Mouse (Mus musculus) thymus, adult 2 months (tissue): ENCODE measurements around the gene Tmem18. TPM values are rescaled to one million over a fixed set of nuclear protein-coding genes. Genes with fewer than 3 reads are reported as not detected.
A peak's percentile ranks its signal among the peaks of the same experiment; 100 is the strongest.

Experiments
- DNase-seq: peaks from one replicate; pipeline ENCODE4 v3.0.0; 2021
- H3K27ac ChIP-seq: fragments of 200-500 bp; 2 replicates; pipeline ENCODE4 v1.5.1; 2012; ENCODE audit warnings: low read length, control low read depth; ENCODE audit not compliant: control insufficient read depth, insufficient read depth
- H3K27me3 ChIP-seq: fragments of 200-500 bp; 2 replicates; pipeline ENCODE4 v1.6.1; 2012; ENCODE audit warnings: mild to moderate bottlenecking, low read length, moderate library complexity, mixed read lengths; ENCODE audit not compliant: control insufficient read depth, insufficient read depth
- H3K36me3 ChIP-seq: fragments of 200-500 bp; 2 replicates; pipeline ENCODE4 v1.6.1; 2012; ENCODE audit warnings: mild to moderate bottlenecking, low read length, moderate library complexity; ENCODE audit not compliant: control insufficient read depth, insufficient read depth
- H3K4me1 ChIP-seq: fragments of 200-500 bp; replicated peaks from 2 replicates; pipeline ENCODE4 v1.6.1; 2012; ENCODE audit warnings: low read length; ENCODE audit not compliant: control insufficient read depth, insufficient read depth
- H3K4me3 ChIP-seq: fragments of 200-500 bp; 2 replicates; pipeline ENCODE4 v1.5.1; 2012; ENCODE audit warnings: mild to moderate bottlenecking, low read length, control low read depth, moderate library complexity; ENCODE audit not compliant: control insufficient read depth, insufficient read depth
- CTCF ChIP-seq: fragments of 200-500 bp; IDR thresholded peaks from 2 replicates; pipeline ENCODE4 v1.5.1; 2012; ENCODE audit warnings: mild to moderate bottlenecking, control low read depth, low read length, moderate library complexity, borderline replicate concordance; ENCODE audit not compliant: control insufficient read depth, poor library complexity, insufficient read depth; ENCODE audit errors: extremely low read depth
- POLR2A ChIP-seq: fragments of 200-500 bp; IDR thresholded peaks from 2 replicates; pipeline ENCODE4 v1.6.1; 2012; ENCODE audit warnings: mild to moderate bottlenecking, low read length, control low read depth, moderate library complexity; ENCODE audit not compliant: control insufficient read depth, poor library complexity, insufficient read depth; ENCODE audit errors: extremely low read depth
- WGBS: fragments of 180-500 bp; shearing (Covaris S2); methylation state at CpG from one replicate; pipeline ENCODE4 v1.1.7; 2018; 5-methylcytosine and 5-hydroxymethylcytosine counted together
- polyA plus RNA-seq: library from polyadenylated mRNA; depleted of rRNA; stranded (reverse); fragments of >200 nt; gene quantifications from 2 replicates; pipeline ENCODE4 v1.2.3, GENCODE M21; 2012; rRNA removed

Gene Tmem18
- polyA plus RNA-seq, result 16.0 and 19.8 TPM in 2 replicates

DNA sequence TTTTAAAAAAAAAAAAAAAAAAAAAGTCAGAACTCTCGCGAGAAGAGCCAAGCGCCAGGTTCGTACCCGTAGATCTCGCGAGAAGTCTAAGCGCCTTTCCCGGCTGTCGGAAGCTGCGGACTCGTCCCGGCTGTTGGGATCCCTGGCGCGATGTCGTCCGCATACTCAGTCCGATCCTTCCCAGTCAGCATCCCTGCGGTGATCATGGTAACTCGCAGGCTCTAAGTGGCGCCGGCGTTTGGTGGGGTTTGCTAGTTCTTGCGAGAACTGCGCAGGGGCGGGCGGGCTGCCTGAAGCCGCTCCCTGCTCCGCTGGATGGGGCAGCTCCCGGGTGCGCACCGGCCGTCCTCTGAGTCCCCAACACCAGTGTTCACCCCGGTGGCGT is at the start of gene Tmem18:
TSS of gene Tmem18 (plus strand) at position 71 of the 385 bp plus-strand sequence.
- peak within 1 kb of the TSS; percentile 89 for H3K4me3 ChIP-seq
- peak; percentile 35; the same call in 1 of the 2 replicates for TF ChIP-seq POLR2A
- no peak for TF ChIP-seq CTCF
- peak; percentile 71 for DNase-seq
- peak within 1 kb of the TSS; percentile 28; the same call in 1 of the 2 replicates for H3K27ac ChIP-seq
- 1% methylated on average over 35 of the region's 35 CpGs for WGBS
- peaks cover 12% of the 10 kb centered on the region for H3K36me3 ChIP-seq
- H3K4me1 ChIP-seq, result peaks cover 14% of the 10 kb centered on the region
- H3K27me3 ChIP-seq, result no peaks in the 10 kb centered on the region

DNA sequence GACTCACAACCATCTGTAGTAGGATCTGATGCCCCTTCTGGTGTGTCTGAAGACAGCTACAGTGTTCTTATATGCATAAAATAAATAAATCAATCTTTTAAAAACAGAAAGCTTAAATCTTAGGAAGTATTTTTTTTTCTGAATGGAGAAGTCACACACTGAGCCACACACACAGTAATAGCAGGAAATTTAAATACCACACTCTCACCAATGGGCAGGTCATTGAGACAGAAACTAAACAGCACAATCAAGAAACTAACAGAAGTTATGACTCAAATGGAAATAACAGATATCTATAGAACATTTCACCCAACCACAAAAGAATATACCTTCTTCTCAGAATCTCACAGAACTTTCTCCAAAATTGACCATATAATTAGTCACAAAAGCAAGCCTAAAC is 26.9 kb upstream of the Tmem18 start:
- Histone ChIP-seq H3K36me3 (no peaks in the 10 kb centered on the region), H3K27me3 (no peaks in the 10 kb centered on the region), H3K4me3 (no peak overlapping the region), H3K4me1 (no peaks in the 10 kb centered on the region), H3K27ac (no peak overlapping the region)
- TF ChIP-seq POLR2A (no peak), CTCF (no peak)
- no peak for DNase-seq

DNA sequence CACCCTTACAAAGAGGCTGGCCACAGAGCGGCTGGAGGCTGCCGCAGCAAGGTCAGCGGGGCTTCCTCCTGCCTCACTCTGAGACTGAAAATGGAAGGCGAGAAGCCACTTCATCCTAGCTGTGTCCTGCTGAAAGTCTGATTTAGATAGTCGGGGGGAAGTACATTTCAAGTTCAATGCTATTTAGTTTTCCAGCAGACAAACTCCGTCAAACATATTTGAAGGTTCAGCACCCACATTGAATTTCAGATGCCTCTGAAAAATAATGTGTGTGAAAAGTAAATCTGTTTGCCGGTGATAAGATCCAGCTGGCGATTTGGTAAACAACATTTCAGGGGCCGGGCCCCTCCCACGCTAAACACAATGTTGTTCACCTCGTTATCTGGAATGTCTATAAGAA is 22.8 kb upstream of the Tmem18 start:
- Histone ChIP-seq H3K27me3 (no peaks in the 10 kb centered on the region), H3K4me1 (no peaks in the 10 kb centered on the region), H3K4me3 (no peak overlapping the region), H3K27ac (no peak overlapping the region), H3K36me3 (no peaks in the 10 kb centered on the region)
- no peak for DNase-seq
- TF ChIP-seq POLR2A, result no peak
- TF ChIP-seq CTCF, result no peak
- WGBS, result 36% methylated on average over 11 of the region's 11 CpGs

DNA sequence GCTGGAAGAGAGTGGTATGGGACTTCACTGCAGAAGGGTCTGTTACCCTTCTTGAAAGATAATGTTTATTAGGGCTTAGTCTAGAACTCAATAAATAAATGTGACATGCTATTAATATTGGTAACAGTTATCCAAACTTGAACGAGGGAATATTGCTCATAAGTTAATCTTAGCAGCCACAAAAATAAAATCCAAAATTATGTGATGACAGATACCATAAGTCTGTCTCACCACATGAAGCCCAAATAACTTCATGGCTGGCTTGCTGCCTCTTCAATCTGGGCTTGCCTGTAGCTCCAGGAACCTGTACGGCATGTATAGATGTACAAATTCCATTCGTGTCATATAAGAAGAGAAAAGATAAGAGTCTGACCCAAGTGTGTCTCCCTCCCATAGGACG is 12.2 kb upstream of the Tmem18 start:
- Histone ChIP-seq H3K27ac (no peak overlapping the region), H3K27me3 (no peaks in the 10 kb centered on the region), H3K4me1 (no peaks in the 10 kb centered on the region), H3K36me3 (no peaks in the 10 kb centered on the region), H3K4me3 (no peak overlapping the region)
- DNase-seq, result no peak
- TF ChIP-seq CTCF, result no peak
- no peak for TF ChIP-seq POLR2A
- 81% methylated on average over 4 of the region's 4 CpGs for whole genome bisulfite sequencing

DNA sequence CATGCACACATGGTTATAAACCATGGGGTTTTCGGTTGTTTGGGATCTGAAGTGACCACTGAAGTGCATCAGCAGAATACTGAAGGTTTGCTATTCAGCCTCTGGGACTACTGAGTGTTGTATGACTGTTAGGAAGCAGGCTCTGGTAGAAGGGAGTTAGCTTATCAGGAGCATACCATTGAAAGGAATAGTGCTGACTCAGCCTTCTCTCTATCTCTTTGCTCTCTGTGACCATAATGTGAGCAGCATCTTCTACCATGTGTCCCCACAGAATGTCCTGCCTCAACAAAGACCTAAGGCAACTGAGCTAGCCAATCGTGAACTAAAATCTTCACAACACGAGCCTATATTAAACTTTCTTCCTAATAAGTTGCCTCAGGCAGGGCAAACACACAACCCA is 8.3 kb upstream of the Tmem18 start:
- TF ChIP-seq POLR2A (no peak), CTCF (no peak)
- H3K4me1 ChIP-seq, result no peaks in the 10 kb centered on the region
- H3K36me3 ChIP-seq, result no peaks in the 10 kb centered on the region
- H3K4me3 ChIP-seq, result no peak overlapping the region
- 80% methylated on average over 3 of the region's 3 CpGs for WGBS
- no peak for DNase-seq
- no peak overlapping the region for H3K27ac ChIP-seq
- H3K27me3 ChIP-seq, result no peaks in the 10 kb centered on the region

DNA sequence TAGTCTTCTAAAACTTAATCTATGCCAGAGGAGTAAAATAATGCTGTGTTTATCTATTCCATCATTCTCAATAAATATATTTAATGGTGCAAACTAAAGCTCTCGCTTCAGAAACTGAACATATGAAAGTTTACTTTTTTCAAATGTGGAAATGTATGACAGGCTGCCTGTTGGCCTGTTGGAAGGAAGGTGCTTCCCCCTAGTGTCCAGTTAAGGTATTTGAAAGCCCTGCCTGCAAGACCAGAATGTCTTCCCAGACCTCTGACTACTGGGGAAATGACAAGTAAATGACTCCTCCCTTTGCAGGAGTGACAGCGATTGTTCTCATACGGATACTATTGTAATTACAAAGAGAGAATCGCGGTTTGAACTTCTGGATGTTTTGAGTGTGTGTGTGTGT is 6.2 kb upstream of the Tmem18 start:
- Histone ChIP-seq H3K36me3 (no peaks in the 10 kb centered on the region), H3K27ac (no peak overlapping the region), H3K4me3 (no peak overlapping the region), H3K4me1 (no peaks in the 10 kb centered on the region), H3K27me3 (no peaks in the 10 kb centered on the region)
- peak; percentile 59 for DNase-seq
- 10% methylated on average over 5 of the region's 5 CpGs for WGBS
- TF ChIP-seq POLR2A, result no peak
- TF ChIP-seq CTCF, result no peak

- no peak overlapping the region for H3K4me3 ChIP-seq
- H3K4me1 ChIP-seq, result peaks cover 14% of the 10 kb centered on the region
- H3K27me3 ChIP-seq, result no peaks in the 10 kb centered on the region
- no peaks in the 10 kb centered on the region for H3K36me3 ChIP-seq
- TF ChIP-seq CTCF (no peak), POLR2A (no peak)
- DNase-seq, result no peak
- WGBS, result 96% methylated on average over 10 of the region's 10 CpGs
- no peak overlapping the region for H3K27ac ChIP-seq
Observed at GRCm38 (mm10) chr12:30581277-30581676, 2.9 kb upstream of the Tmem18 start.
